Mouse (Mus musculus) embryonic facial prominence, embryonic 13.5 days (tissue): ENCODE measurements around the gene Plekha8. TPM values are rescaled to one million over a fixed set of nuclear protein-coding genes. Genes with fewer than 3 reads are reported as not detected.

ENCODE experiments used
- ATAC-seq: fragments of 200-750 bp; cut with Nextera tagmentation; 2 replicates; pipeline ENCODE4 v1.8.0; 2017; ENCODE audit warnings: low read depth; ENCODE audit not compliant: insufficient number of reproducible peaks, insufficient read depth, low FRiP score, low TSS enrichment
- H3K27ac ChIP-seq: fragments of 300-500 bp; sonication (generic); 2 replicates; pipeline ENCODE4 v1.5.1; 2015; ENCODE audit warnings: moderate library complexity, mild to moderate bottlenecking, inconsistent platforms
- H3K27me3 ChIP-seq: fragments of 300-500 bp; sonication (generic); 2 replicates; pipeline ENCODE4 v1.6.1; 2015; ENCODE audit warnings: mild to moderate bottlenecking, inconsistent platforms
- H3K36me3 ChIP-seq: fragments of 300-500 bp; sonication (generic); 2 replicates; pipeline ENCODE4 v1.6.1; 2015; ENCODE audit warnings: mild to moderate bottlenecking, inconsistent platforms
- H3K4me1 ChIP-seq: fragments of 300-500 bp; sonication (generic); 2 replicates; pipeline ENCODE4 v1.6.1; 2015; ENCODE audit warnings: inconsistent platforms
- H3K4me2 ChIP-seq: fragments of 300-500 bp; sonication (generic); 2 replicates; pipeline ENCODE4 v1.6.1; 2015; ENCODE audit warnings: moderate library complexity, mild to moderate bottlenecking, inconsistent platforms
- H3K4me3 ChIP-seq: fragments of 300-500 bp; sonication (generic); 2 replicates; pipeline ENCODE4 v1.5.1; 2015; ENCODE audit warnings: mild to moderate bottlenecking, inconsistent platforms
- H3K9ac ChIP-seq: fragments of 300-500 bp; sonication (generic); 2 replicates; pipeline ENCODE4 v1.6.1; 2015; ENCODE audit warnings: mild to moderate bottlenecking, inconsistent platforms
- H3K9me3 ChIP-seq: fragments of 300-500 bp; sonication (generic); 2 replicates; pipeline ENCODE4 v1.6.1; 2016; ENCODE audit warnings: inconsistent platforms
- WGBS: fragments of 180-500 bp; shearing (Covaris S2); methylation state at CpG from one replicate; pipeline ENCODE4 v1.1.7; 2015; ENCODE audit warnings: mixed read lengths; 5-methylcytosine and 5-hydroxymethylcytosine counted together
- polyA plus RNA-seq: library from polyadenylated mRNA; unstranded; fragments of >200 nt; fragmentation: Nextera tagmentation; extraction: Ambion mirVana; gene quantifications from 2 replicates; pipeline ENCODE4 v1.2.1, GENCODE M21; 2015

The Plekha8 gene
- polyA plus RNA-seq, 1 experiment from 2014 or later = 12.0 TPM

- Histone ChIP-seq H3K4me3 (no peak overlapping the region), H3K4me1 (peaks cover 3% of the 10 kb centered on the region; the same call in 1 of the 2 replicates), H3K36me3 (peaks cover 14% of the 10 kb centered on the region), H3K27ac (no peak overlapping the region), H3K9ac (no peak overlapping the region), H3K27me3 (no peaks in the 10 kb centered on the region), H3K4me2 (no peak overlapping the region), H3K9me3 (peaks cover 9% of the 10 kb centered on the region; the same call in 1 of the 2 replicates)
- no peak for ATAC-seq
- 58% methylated on average over 4 of the region's 4 CpGs for WGBS
Observed at GRCm38 (mm10) chr6:54606241-54606640, 11.3 kb downstream of the Plekha8 start.

- 70% methylated on average over 3 of the region's 3 CpGs for WGBS
- no peak for ATAC-seq
- peaks cover 44% of the 10 kb centered on the region for H3K36me3 ChIP-seq
- no peak overlapping the region for H3K27ac ChIP-seq
- H3K9me3 ChIP-seq = no peaks in the 10 kb centered on the region
- no peaks in the 10 kb centered on the region for H3K4me1 ChIP-seq
- H3K9ac ChIP-seq = no peak overlapping the region
- H3K4me3 ChIP-seq = no peak overlapping the region
- no peak overlapping the region for H3K4me2 ChIP-seq
- no peaks in the 10 kb centered on the region for H3K27me3 ChIP-seq
Observed at GRCm38 (mm10) chr6:54617363-54617762, 22.5 kb downstream of the Plekha8 start.

GRCm38 (mm10) chr6:54619530-54619929 lies 24.6 kb downstream of the Plekha8 start:
- no peaks in the 10 kb centered on the region for H3K9me3 ChIP-seq
- ATAC-seq = no peak
- no peak overlapping the region for H3K27ac ChIP-seq
- H3K4me3 ChIP-seq = no peak overlapping the region
- H3K4me2 ChIP-seq = no peak overlapping the region
- H3K9ac ChIP-seq = no peak overlapping the region
- H3K4me1 ChIP-seq = no peaks in the 10 kb centered on the region
- H3K36me3 ChIP-seq = peaks cover 52% of the 10 kb centered on the region
- no peaks in the 10 kb centered on the region for H3K27me3 ChIP-seq
- WGBS = 90% methylated on average over 7 of the region's 7 CpGs

GRCm38 (mm10) chr6:54620357-54620756 lies 25.4 kb downstream of the Plekha8 start:
- ATAC-seq = no peak
- no peaks in the 10 kb centered on the region for H3K4me1 ChIP-seq

GRCm38 (mm10) chr6:54628381-54628780 lies 33.5 kb downstream of the Plekha8 start:
- no peak overlapping the region for H3K27ac ChIP-seq
- H3K9ac ChIP-seq = no peak overlapping the region
- no peaks in the 10 kb centered on the region for H3K27me3 ChIP-seq
- no peak for ATAC-seq
- H3K4me3 ChIP-seq = no peak overlapping the region
- no peaks in the 10 kb centered on the region for H3K4me1 ChIP-seq
- no peaks in the 10 kb centered on the region for H3K9me3 ChIP-seq
- H3K36me3 ChIP-seq = peaks cover 58% of the 10 kb centered on the region
- 89% methylated on average over 3 of the region's 3 CpGs for WGBS
- H3K4me2 ChIP-seq = no peak overlapping the region

More at GRCm38 (mm10) chr6:54620357-54620756, 25.4 kb downstream of the Plekha8 start:
- Histone ChIP-seq H3K4me3 (no peak overlapping the region), H3K36me3 (peaks cover 54% of the 10 kb centered on the region), H3K9ac (no peak overlapping the region), H3K27ac (no peak overlapping the region), H3K27me3 (no peaks in the 10 kb centered on the region), H3K4me2 (no peak overlapping the region), H3K9me3 (no peaks in the 10 kb centered on the region)
- 82% methylated on average over 4 of the region's 4 CpGs for WGBS

GRCm38 (mm10) chr6:54629734-54630133 lies 34.8 kb downstream of the Plekha8 start:
- Histone ChIP-seq H3K9me3 (no peaks in the 10 kb centered on the region), H3K9ac (no peak overlapping the region), H3K4me2 (no peak overlapping the region), H3K27me3 (no peaks in the 10 kb centered on the region), H3K4me3 (no peak overlapping the region), H3K4me1 (no peaks in the 10 kb centered on the region), H3K36me3 (peaks cover 55% of the 10 kb centered on the region), H3K27ac (no peak overlapping the region)
- ATAC-seq = no peak
- WGBS = 33% methylated on average over 7 of the region's 7 CpGs

GRCm38 (mm10) chr6:54631462-54631861 lies 36.6 kb downstream of the Plekha8 start:
- no peaks in the 10 kb centered on the region for H3K9me3 ChIP-seq

GRCm38 (mm10) chr6:54639877-54640276 lies 45.0 kb downstream of the Plekha8 start:
- Histone ChIP-seq H3K4me1 (no peaks in the 10 kb centered on the region), H3K27ac (no peak overlapping the region), H3K9ac (no peak overlapping the region), H3K4me3 (no peak overlapping the region), H3K9me3 (no peaks in the 10 kb centered on the region), H3K4me2 (no peak overlapping the region), H3K36me3 (peaks cover 38% of the 10 kb centered on the region), H3K27me3 (no peaks in the 10 kb centered on the region)
- ATAC-seq = no peak
- 88% methylated on average over 3 of the region's 3 CpGs for WGBS

More at GRCm38 (mm10) chr6:54631462-54631861, 36.6 kb downstream of the Plekha8 start:
- H3K27ac ChIP-seq = no peak overlapping the region
- no peak overlapping the region for H3K4me3 ChIP-seq
- no peaks in the 10 kb centered on the region for H3K27me3 ChIP-seq
- no peak overlapping the region for H3K9ac ChIP-seq
- no peak overlapping the region for H3K4me2 ChIP-seq
- peaks cover 48% of the 10 kb centered on the region for H3K36me3 ChIP-seq
- no peaks in the 10 kb centered on the region for H3K4me1 ChIP-seq
- no peak for ATAC-seq
- WGBS = 56% methylated on average over 3 of the region's 3 CpGs

GRCm38 (mm10) chr6:54641953-54642352 lies 47.0 kb downstream of the Plekha8 start:
- Histone ChIP-seq H3K4me1 (no peaks in the 10 kb centered on the region), H3K27me3 (no peaks in the 10 kb centered on the region), H3K4me3 (no peak overlapping the region), H3K9me3 (no peaks in the 10 kb centered on the region), H3K9ac (no peak overlapping the region), H3K27ac (no peak overlapping the region), H3K4me2 (no peak overlapping the region), H3K36me3 (peaks cover 38% of the 10 kb centered on the region)
- 91% methylated on average over 2 of the region's 2 CpGs for WGBS
- no peak for ATAC-seq

- ATAC-seq = no peak
- H3K36me3 ChIP-seq = peaks cover 34% of the 10 kb centered on the region
- no peaks in the 10 kb centered on the region for H3K4me1 ChIP-seq
- no peaks in the 10 kb centered on the region for H3K9me3 ChIP-seq
- no peaks in the 10 kb centered on the region for H3K27me3 ChIP-seq
- no peak overlapping the region for H3K4me2 ChIP-seq
- WGBS = 78% methylated on average over 4 of the region's 4 CpGs
- no peak overlapping the region for H3K27ac ChIP-seq
- H3K9ac ChIP-seq = no peak overlapping the region
- H3K4me3 ChIP-seq = no peak overlapping the region
Observed at GRCm38 (mm10) chr6:54643181-54643580, 48.3 kb downstream of the Plekha8 start.

GRCm38 (mm10) chr6:54655471-54656095 lies 60.7 kb downstream of the Plekha8 start:
- H3K4me2 ChIP-seq = no peak overlapping the region
- no peaks in the 10 kb centered on the region for H3K4me1 ChIP-seq
- H3K27ac ChIP-seq = no peak overlapping the region
- 81% methylated on average over 11 of the region's 11 CpGs for WGBS
- H3K9ac ChIP-seq = no peak overlapping the region
- no peaks in the 10 kb centered on the region for H3K9me3 ChIP-seq
- no peak for ATAC-seq
- H3K36me3 ChIP-seq = no peaks in the 10 kb centered on the region
- no peak overlapping the region for H3K4me3 ChIP-seq
- no peaks in the 10 kb centered on the region for H3K27me3 ChIP-seq

- no peaks in the 10 kb centered on the region for H3K4me1 ChIP-seq
- no peak overlapping the region for H3K27ac ChIP-seq
- no peak overlapping the region for H3K9ac ChIP-seq
- ATAC-seq = no peak
- no peaks in the 10 kb centered on the region for H3K27me3 ChIP-seq
- H3K4me2 ChIP-seq = no peak overlapping the region
- no peak overlapping the region for H3K4me3 ChIP-seq
- 82% methylated on average over 6 of the region's 6 CpGs for WGBS
- H3K9me3 ChIP-seq = no peaks in the 10 kb centered on the region
- H3K36me3 ChIP-seq = no peaks in the 10 kb centered on the region
Observed at GRCm38 (mm10) chr6:54657861-54658260, 63.0 kb downstream of the Plekha8 start.
